Mouse (Mus musculus) CH12.LX (cell line): ENCODE results near the gene Ahnak. TPM values are rescaled to one million over a fixed set of nuclear protein-coding genes. Genes with fewer than 3 reads are reported as not detected.

Experiments used
- DNase-seq: peaks from one replicate; pipeline ENCODE4 v3.0.0-alpha.2; 2013; ENCODE audit errors: extremely low read depth
- H3K27ac ChIP-seq: 2 replicates; pipeline ENCODE4 v1.5.1; 2012; ENCODE audit warnings: low read depth, mild to moderate bottlenecking, control low read depth, moderate library complexity; ENCODE audit not compliant: insufficient read depth
- H3K27me3 ChIP-seq: replicated peaks from 2 replicates; pipeline ENCODE3; 2012; ENCODE audit warnings: inconsistent platforms
- H3K36me3 ChIP-seq, 2 experiments: replicated peaks in 1 of 2; 2 replicates each; pipeline versions ENCODE3 to v1.6.1; 2012; ENCODE audit warnings: inconsistent platforms in 1 of 2, low read length in 1 of 2, mild to moderate bottlenecking in 1 of 2, mixed read lengths in 1 of 2, moderate library complexity in 1 of 2; ENCODE audit not compliant: control insufficient read depth in 1 of 2, insufficient read depth in 1 of 2
- H3K4me1 ChIP-seq, 2 experiments: 2 replicates each; pipeline ENCODE4 v1.6.1; 2012; ENCODE audit warnings: inconsistent platforms in 1 of 2, moderate library complexity in 1 of 2; ENCODE audit not compliant: insufficient read depth in 2 of 2, control insufficient read depth in 1 of 2
- H3K4me2 ChIP-seq: 2 replicates; pipeline ENCODE4 v1.6.1; 2012; ENCODE audit warnings: low read depth, mild to moderate bottlenecking, control low read depth; ENCODE audit not compliant: poor library complexity, insufficient read depth, severe bottlenecking
- H3K4me3 ChIP-seq, 3 experiments: fragments of 150-350 bp in 1 of 3; sonication (generic) in 1 of 3; replicated peaks in 1 of 3; 2 replicates each; pipeline versions ENCODE3 to v1.5.1; 2011 to 2012; ENCODE audit warnings: low read depth in 2 of 3, low read length in 2 of 3, mild to moderate bottlenecking in 2 of 3, moderate library complexity in 2 of 3, control low read depth in 1 of 3, improper control_type of control experiment in 1 of 3, inconsistent platforms in 1 of 3, mixed read lengths in 1 of 3; ENCODE audit not compliant: poor library complexity in 1 of 3
- H3K79me2 ChIP-seq: replicated peaks from 2 replicates; pipeline ENCODE4 v1.6.1; 2012; ENCODE audit warnings: mild to moderate bottlenecking, moderate library complexity; ENCODE audit not compliant: control insufficient read depth, poor library complexity, insufficient read depth, severe bottlenecking; ENCODE audit errors: extremely low read depth
- H3K9ac ChIP-seq: 2 replicates; pipeline ENCODE4 v1.6.1; 2012; ENCODE audit warnings: low read depth, mild to moderate bottlenecking, control low read depth, moderate library complexity; ENCODE audit not compliant: insufficient read depth
- H3K9me3 ChIP-seq: replicated peaks from 2 replicates; pipeline ENCODE3; 2012; ENCODE audit warnings: low read length, inconsistent platforms, mixed read lengths
- BHLHE40 ChIP-seq: IDR thresholded peaks from 2 replicates; pipeline ENCODE4 v1.6.1; 2011; ENCODE audit warnings: mild to moderate bottlenecking, low read depth, low read length, improper control_type of control experiment
- CHD1 ChIP-seq: IDR thresholded peaks from 2 replicates; pipeline ENCODE4 v1.6.1; 2012; ENCODE audit warnings: low read depth, low read length, improper control_type of control experiment, inconsistent platforms
- CHD2 ChIP-seq: IDR thresholded peaks from 2 replicates; pipeline ENCODE4 v1.6.1; 2011; ENCODE audit warnings: low read length, improper control_type of control experiment
- CTCF ChIP-seq, 2 experiments: IDR thresholded peaks in 1 of 2; conservative IDR thresholded peaks in 1 of 2; 2 replicates each; pipeline ENCODE4 v1.5.1; 2011 to 2012; ENCODE audit warnings: low read depth in 2 of 2, low read length in 2 of 2, improper control_type of control experiment in 1 of 2, inconsistent platforms in 1 of 2, mild to moderate bottlenecking in 1 of 2, moderate library complexity in 1 of 2
- E2F4 ChIP-seq: IDR thresholded peaks from 2 replicates; pipeline ENCODE4 v1.6.1; 2011; ENCODE audit warnings: low read depth, low read length, improper control_type of control experiment; ENCODE audit not compliant: insufficient replicate concordance
- ELF1 ChIP-seq: IDR thresholded peaks from 2 replicates; pipeline ENCODE4 v1.6.1; 2014; ENCODE audit warnings: low read depth, mild to moderate bottlenecking, inconsistent platforms, low read length, improper control_type of control experiment
- EP300 ChIP-seq: IDR thresholded peaks from 2 replicates; pipeline ENCODE4 v1.6.1; 2011; ENCODE audit warnings: low read length, improper control_type of control experiment
- ETS1 ChIP-seq: conservative IDR thresholded peaks from 2 replicates; pipeline ENCODE4 v1.6.1; 2012; ENCODE audit warnings: low read depth, mild to moderate bottlenecking, inconsistent platforms, low read length, improper control_type of control experiment, moderate library complexity
- GABPA ChIP-seq: IDR thresholded peaks from 2 replicates; pipeline ENCODE4 v1.6.1; 2012; ENCODE audit warnings: low read depth, low read length, improper control_type of control experiment, inconsistent platforms; ENCODE audit not compliant: insufficient replicate concordance
- HCFC1 ChIP-seq: IDR thresholded peaks from 2 replicates; pipeline ENCODE4 v1.6.1; 2012; ENCODE audit warnings: low read depth, mild to moderate bottlenecking, inconsistent platforms, low read length, improper control_type of control experiment
- IRF4 ChIP-seq: IDR thresholded peaks from 2 replicates; pipeline ENCODE4 v1.6.1; 2014; ENCODE audit warnings: low read depth, mild to moderate bottlenecking, inconsistent platforms, low read length, improper control_type of control experiment
- JUN ChIP-seq: IDR thresholded peaks from 2 replicates; pipeline ENCODE4 v1.6.1; 2011; ENCODE audit warnings: low read depth, mild to moderate bottlenecking, low read length, improper control_type of control experiment, moderate library complexity; ENCODE audit not compliant: insufficient read depth
- KAT2A ChIP-seq: IDR thresholded peaks from 2 replicates; pipeline ENCODE4 v1.6.1; 2012; ENCODE audit warnings: low read length, improper control_type of control experiment, inconsistent platforms; ENCODE audit not compliant: insufficient replicate concordance
- MAFK ChIP-seq: IDR thresholded peaks from 2 replicates; pipeline ENCODE4 v1.6.1; 2011; ENCODE audit warnings: low read length, improper control_type of control experiment; ENCODE audit not compliant: insufficient replicate concordance
- MAZ ChIP-seq: IDR thresholded peaks from 2 replicates; pipeline ENCODE4 v1.6.1; 2012; ENCODE audit warnings: low read depth, mild to moderate bottlenecking, inconsistent platforms, low read length, improper control_type of control experiment, moderate library complexity
- MEF2A ChIP-seq: IDR thresholded peaks from 2 replicates; pipeline ENCODE4 v1.6.1; 2014; ENCODE audit warnings: low read depth, mild to moderate bottlenecking, inconsistent platforms, low read length, improper control_type of control experiment, borderline replicate concordance
- NELFE ChIP-seq: IDR thresholded peaks from 2 replicates; pipeline ENCODE4 v1.6.1; 2011; ENCODE audit warnings: low read depth, low read length, improper control_type of control experiment
- NRF1 ChIP-seq: IDR thresholded peaks from 2 replicates; pipeline ENCODE4 v1.6.1; 2014; ENCODE audit warnings: low read depth, mild to moderate bottlenecking, inconsistent platforms, low read length, improper control_type of control experiment, moderate library complexity
- PAX5 ChIP-seq: IDR thresholded peaks from 2 replicates; pipeline ENCODE4 v1.6.1; 2012; ENCODE audit warnings: low read length, inconsistent platforms, mixed read lengths
- POLR2AphosphoS2 ChIP-seq: IDR thresholded peaks from 2 replicates; pipeline ENCODE4 v1.6.1; 2011; ENCODE audit warnings: low read depth, low read length, improper control_type of control experiment
- RAD21 ChIP-seq: IDR thresholded peaks from 2 replicates; pipeline ENCODE4 v1.6.1; 2011; ENCODE audit warnings: low read depth, mild to moderate bottlenecking, low read length, improper control_type of control experiment, moderate library complexity
- RCOR1 ChIP-seq: conservative IDR thresholded peaks from 2 replicates; pipeline ENCODE4 v1.6.1; 2012; ENCODE audit warnings: low read depth, mild to moderate bottlenecking, inconsistent platforms, low read length, improper control_type of control experiment
- SIN3A ChIP-seq: IDR thresholded peaks from 2 replicates; pipeline ENCODE4 v1.6.1; 2012; ENCODE audit warnings: low read length, improper control_type of control experiment, inconsistent platforms
- SMC3 ChIP-seq: IDR thresholded peaks from 2 replicates; pipeline ENCODE4 v1.6.1; 2011; ENCODE audit warnings: low read depth, low read length, improper control_type of control experiment
- TBP ChIP-seq: conservative IDR thresholded peaks from 2 replicates; pipeline ENCODE4 v1.6.1; 2011; ENCODE audit warnings: low read depth, low read length, improper control_type of control experiment
- TCF12 ChIP-seq: IDR thresholded peaks from 2 replicates; pipeline ENCODE4 v1.6.1; 2014; ENCODE audit warnings: low read depth, mild to moderate bottlenecking, inconsistent platforms, low read length, improper control_type of control experiment
- UBTF ChIP-seq: IDR thresholded peaks from 2 replicates; pipeline ENCODE4 v1.6.1; 2012; ENCODE audit warnings: low read depth, mild to moderate bottlenecking, inconsistent platforms, low read length, improper control_type of control experiment, moderate library complexity
- USF1 ChIP-seq: IDR thresholded peaks from 2 replicates; pipeline ENCODE4 v1.6.1; 2014; ENCODE audit warnings: low read depth, mild to moderate bottlenecking, inconsistent platforms, low read length, improper control_type of control experiment
- USF2 ChIP-seq: conservative IDR thresholded peaks from 2 replicates; pipeline ENCODE4 v1.6.1; 2011; ENCODE audit warnings: low read depth, low read length, improper control_type of control experiment
- ZC3H11A ChIP-seq: IDR thresholded peaks from 2 replicates; pipeline ENCODE4 v1.6.1; 2012; ENCODE audit warnings: low read depth, mild to moderate bottlenecking, inconsistent platforms, low read length, improper control_type of control experiment
- ZKSCAN1 ChIP-seq: IDR thresholded peaks from 2 replicates; pipeline ENCODE4 v1.6.1; 2012; ENCODE audit warnings: low read depth, inconsistent platforms, low read length, improper control_type of control experiment, borderline replicate concordance
- ZNF384 ChIP-seq: IDR thresholded peaks from 2 replicates; pipeline ENCODE4 v1.6.1; 2012; ENCODE audit warnings: low read depth, low read length, improper control_type of control experiment, inconsistent platforms
- dilution Hi-C: fragments of 300-500 bp; cut with MboI; formaldehyde crosslinking; loops from 2 replicates; pipeline ENCODE4 v1.14.3; 2020; ENCODE audit warnings: low sequenced_read_pairs; ENCODE audit not compliant: extremely low pct_unique_long_range_greater_than_20kb, extremely low pct_ligation_motif_present
- in situ Hi-C: fragments of 300-500 bp; cut with MboI; formaldehyde crosslinking; loops from 3 replicates; pipeline ENCODE4 v1.14.3; 2019; ENCODE audit warnings: low sequenced_read_pairs, low pct_ligation_motif_present, low pct_unique_long_range_greater_than_20kb, mixed read lengths
- polyA plus RNA-seq: library from polyadenylated mRNA; unstranded; fragments of >175 nt; gene quantifications from 2 replicates; pipeline ENCODE4 v1.2.1, GENCODE M21; 2012; ENCODE audit warnings: low read depth; ENCODE audit not compliant: insufficient read length
- total RNA-seq, 2 experiments: library from RNA; depleted of rRNA; stranded (reverse); fragments of 300-350 nt in 1 of 2; fragments of >200 nt in 1 of 2; gene quantifications; 2 replicates each; pipeline ENCODE4 v1.2.3; 2012 to 2014

Gene Ahnak
- total and polyA plus RNA-seq, 3 experiments, result 1.7 to 21.7 (median 1.8) TPM

DNA sequence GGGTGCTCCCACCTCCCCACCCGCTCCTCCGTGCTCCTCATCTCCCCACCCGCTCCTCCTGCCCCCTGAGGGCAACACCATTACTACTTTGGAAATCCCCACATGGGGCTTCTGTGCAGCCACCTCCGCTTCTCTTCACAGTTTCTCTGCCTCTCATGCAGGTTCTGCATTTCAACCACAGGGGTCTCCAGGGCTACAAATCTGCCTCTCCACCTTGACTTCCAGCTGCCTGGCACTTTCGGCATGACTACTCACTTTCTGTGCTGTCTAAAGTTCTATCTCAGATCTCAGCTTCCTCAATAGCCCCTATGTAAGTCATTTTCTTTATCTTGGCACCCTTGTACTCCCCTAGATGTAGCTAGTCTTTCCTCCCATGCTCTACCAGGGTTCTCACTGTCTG is 78.2 kb downstream of the Ahnak start (continued):
- TF ChIP-seq JUN (peak; percentile 73), EP300 (peak; percentile 94), PAX5 (no peak)

DNA sequence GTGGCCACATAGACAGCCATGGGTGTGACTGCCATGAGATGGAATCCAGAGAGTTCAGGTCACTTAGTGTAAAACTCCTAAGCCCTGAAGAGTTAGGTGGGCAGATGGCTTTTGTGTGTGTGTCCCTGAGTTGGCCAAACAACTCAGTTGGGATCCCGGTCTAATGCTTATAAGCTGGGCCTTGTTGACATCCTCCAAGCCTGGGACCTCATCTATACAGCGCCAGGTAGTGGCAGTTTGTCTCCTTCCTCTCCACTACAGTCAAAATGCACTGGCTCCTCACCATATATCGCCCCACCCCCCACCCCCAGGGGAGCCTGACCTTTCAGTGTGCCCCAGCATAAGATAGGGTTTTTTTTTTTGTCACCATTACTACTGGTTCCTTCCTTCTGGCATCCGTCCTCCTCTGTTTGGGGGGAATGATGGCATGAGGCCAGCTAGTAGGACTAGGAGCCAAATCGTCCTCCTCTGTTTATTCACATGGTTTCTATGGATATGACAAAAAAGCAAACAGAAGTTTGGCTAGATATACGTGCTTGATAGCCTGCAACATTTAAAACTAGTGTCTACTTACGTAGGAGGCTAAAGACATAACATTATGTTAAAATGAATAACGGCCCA is 80.7 kb downstream of the Ahnak start:
- dilution Hi-C loops (no loop called here), in situ Hi-C loops (no loop called here)
- H3K27ac ChIP-seq, result no peak overlapping the region

DNA sequence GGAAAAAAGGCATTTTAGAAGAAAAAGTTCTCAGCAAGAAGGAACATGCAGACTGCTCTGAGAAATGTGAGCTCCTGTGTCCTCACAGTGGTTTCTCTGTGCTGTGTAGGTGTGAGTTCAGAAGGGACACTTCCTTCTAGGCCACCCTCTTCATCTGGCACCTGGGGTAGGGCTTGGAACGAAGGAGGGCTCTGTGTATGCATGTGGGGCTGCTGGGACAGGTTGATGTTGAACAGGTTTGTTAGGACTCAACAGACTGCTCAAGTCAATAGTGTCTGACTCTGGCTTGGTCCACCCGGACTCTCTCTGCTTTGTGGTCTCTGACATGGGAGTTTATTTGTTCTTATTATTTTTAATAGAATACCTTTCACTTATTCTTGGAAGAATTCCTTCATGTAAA is 81.2 kb downstream of the Ahnak start:
- DNase-seq, result no peak

More for the DNA sequence above, 80.7 kb downstream of the Ahnak start:
- DNase-seq, result peak; percentile 53
- Histone ChIP-seq H3K9ac (0 out of 2 replicates have a peak overlapping the region, but pooled peaks have one; percentile 4), H3K4me3 (no peak overlapping the region), H3K9me3 (no peaks in the 10 kb centered on the region), H3K4me1 (peaks cover 45 to 83% of the 10 kb centered on the region in 2 experiments), H3K4me2 (peak overlapping the region; percentile 16; the same call in 1 of the 2 replicates), H3K79me2 (no peaks in the 10 kb centered on the region), H3K36me3 (no peaks in the 10 kb centered on the region), H3K27me3 (no peaks in the 10 kb centered on the region)
- no peak for TF ChIP-seq ZC3H11A
- TF ChIP-seq ZKSCAN1, result no peak
- TF ChIP-seq NELFE, result no peak
- peak; percentile 28; the same call in 1 of the 2 replicates for TF ChIP-seq IRF4
- TF ChIP-seq SMC3, result no peak
- peak; percentile 49 for TF ChIP-seq BHLHE40
- TF ChIP-seq RCOR1, result no peak
- TF ChIP-seq NRF1, result no peak
- no peak for TF ChIP-seq SIN3A
- no peak for TF ChIP-seq UBTF
- TF ChIP-seq MAFK, result no peak
- TF ChIP-seq GABPA, result no peak
- TF ChIP-seq ELF1, result no peak
- TF ChIP-seq HCFC1, result no peak
- TF ChIP-seq TBP, result no peak
- no peak for TF ChIP-seq PAX5
- TF ChIP-seq MAZ, result no peak
- TF ChIP-seq JUN, result no peak
- TF ChIP-seq CHD1, result no peak
- TF ChIP-seq MEF2A, result no peak
- no peak for TF ChIP-seq RAD21
- peak; percentile 46; the same call in 1 of the 2 replicates for TF ChIP-seq EP300
- peak; percentile 35; the same call in 1 of the 2 replicates for TF ChIP-seq TCF12
- TF ChIP-seq ZNF384, result peak; percentile 83
- no peak for TF ChIP-seq E2F4
- TF ChIP-seq USF1, result no peak
- peak; percentile 58 for TF ChIP-seq CHD2
- TF ChIP-seq ETS1, result no peak
- TF ChIP-seq CTCF (conservative IDR thresholded peaks at IDR 0.05 in 1 of 2, IDR thresholded peaks at IDR 0.05 in 1 of 2; ENCODE audit: low read depth in 2 of 2, low read length in 2 of 2), result no peak

More for the DNA sequence above, 81.2 kb downstream of the Ahnak start:
- Histone ChIP-seq H3K36me3 (no peaks in the 10 kb centered on the region), H3K4me1 (peaks cover 45 to 81% of the 10 kb centered on the region in 2 experiments), H3K9ac (0 out of 2 replicates have a peak overlapping the region, but pooled peaks have one; percentile 4), H3K4me2 (no peak overlapping the region), H3K4me3 (no peak overlapping the region), H3K27ac (no peak overlapping the region)
- in situ Hi-C loops, result no loop called here
- no peak for TF ChIP-seq MEF2A
- no peak for TF ChIP-seq USF1
- TF ChIP-seq UBTF, result no peak
- no peak for TF ChIP-seq USF2
- TF ChIP-seq ETS1, result no peak
- TF ChIP-seq ZNF384, result no peak
- no peak for TF ChIP-seq E2F4
- no peak for TF ChIP-seq JUN
- TF ChIP-seq NELFE, result no peak
- TF ChIP-seq MAZ, result no peak
- TF ChIP-seq CHD2, result no peak
- TF ChIP-seq ZC3H11A, result no peak
- no peak for TF ChIP-seq POLR2AphosphoS2
- TF ChIP-seq PAX5, result no peak
- TF ChIP-seq KAT2A, result no peak
- TF ChIP-seq CHD1, result no peak
- TF ChIP-seq, all 38 proteins: peak for 0
- dilution Hi-C loops, result no loop called here
- Histone ChIP-seq H3K27me3 (no peaks in the 10 kb centered on the region), H3K79me2 (no peaks in the 10 kb centered on the region), H3K9me3 (no peaks in the 10 kb centered on the region)
